Mouse (Mus musculus) gastrocnemius, postnatal 36 days (tissue): ENCODE data around the gene Gon7. TPM values are rescaled to one million over a fixed set of nuclear protein-coding genes. Genes with fewer than 3 reads are reported as not detected.
A peak's percentile ranks its signal among the peaks of the same experiment; 100 is the strongest.

Source experiments
- DNase-seq, 2 experiments: peaks; one replicate each; pipeline ENCODE4 v3.0.0; 2022
- intact Hi-C: fragments of 180-260 bp; cut with DNase I; formaldehyde crosslinking; loops from one replicate; pipeline ENCODE4 v1.15.1; 2025
- total RNA-seq, 2 experiments: library from RNA; stranded (reverse); gene quantifications; 2 replicates each; pipeline ENCODE4 v1.2.3; 2021

Gon7 gene
- total RNA-seq, 2 experiments from 2014 or later = 7.7 to 8.5 TPM

DNA sequence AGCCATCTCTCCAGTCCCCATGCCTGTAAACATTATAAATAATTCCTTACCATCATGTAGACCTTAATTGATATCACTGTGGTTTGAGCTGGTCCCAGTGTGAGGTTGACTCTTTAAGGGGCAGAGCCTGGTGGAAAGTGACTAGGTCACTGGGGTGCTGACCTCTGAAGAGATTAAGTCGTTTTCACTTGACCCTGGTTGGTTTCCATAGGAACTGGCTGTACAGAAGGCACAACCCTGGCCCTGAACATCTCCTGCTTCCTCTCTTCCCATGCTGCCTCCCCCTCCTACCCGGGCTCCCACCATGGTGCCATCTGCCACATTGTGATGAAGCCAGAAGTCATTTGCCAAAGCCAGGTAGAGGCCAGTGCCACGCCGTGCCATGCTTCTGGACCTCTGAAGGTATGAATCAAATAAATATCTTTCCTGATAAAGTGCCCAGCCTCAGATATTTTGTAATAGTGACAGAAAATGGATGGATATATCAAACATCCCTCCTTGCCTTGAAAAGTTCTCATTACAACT lies 46.7 kb downstream of the Gon7 start:
- DNase-seq = no peak
- intact Hi-C loops = no loop called here

DNA sequence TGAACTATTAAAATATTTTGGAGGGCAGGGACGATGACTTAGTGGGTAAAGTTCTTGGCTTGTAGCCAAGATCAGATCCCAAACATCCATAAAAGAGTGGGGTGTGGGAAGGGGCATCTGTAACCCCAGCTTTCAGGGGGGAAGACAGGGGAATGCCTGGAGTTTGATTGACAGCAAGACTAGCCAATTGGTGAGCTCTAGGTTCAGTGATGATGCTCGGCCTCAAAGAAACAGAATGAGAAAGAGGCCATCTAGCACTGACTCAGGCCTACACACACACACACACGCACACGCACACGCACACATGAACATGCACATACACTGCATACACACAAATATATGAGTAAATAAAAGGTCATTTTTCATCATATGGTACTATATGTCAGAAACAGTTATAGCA lies 47.7 kb downstream of the Gon7 start:
- intact Hi-C loops = no loop called here
- no peak for DNase-seq

DNA sequence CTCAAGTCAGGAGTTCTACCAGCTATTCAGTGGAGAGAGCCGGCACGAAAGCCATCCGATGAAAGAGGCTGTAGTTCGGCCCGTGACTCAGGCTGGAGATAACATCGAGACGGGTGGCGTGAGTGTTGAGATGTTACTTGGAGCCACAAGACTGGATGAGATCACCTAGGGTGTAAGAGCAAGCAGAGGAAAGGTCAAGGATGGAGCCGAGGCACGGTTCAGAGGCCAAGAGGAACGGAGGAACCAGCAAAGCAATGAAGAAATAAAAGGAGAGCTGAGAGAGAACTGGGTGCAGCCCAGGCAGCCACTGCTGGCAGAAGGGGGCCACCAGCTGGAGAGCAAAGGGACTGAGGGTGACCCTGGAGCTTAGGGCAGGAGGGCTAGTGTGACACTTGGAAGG lies 49.4 kb downstream of the Gon7 start:
- DNase-seq = peak in 1 of 2 experiments; percentile 36
- intact Hi-C loops = no loop called here

DNA sequence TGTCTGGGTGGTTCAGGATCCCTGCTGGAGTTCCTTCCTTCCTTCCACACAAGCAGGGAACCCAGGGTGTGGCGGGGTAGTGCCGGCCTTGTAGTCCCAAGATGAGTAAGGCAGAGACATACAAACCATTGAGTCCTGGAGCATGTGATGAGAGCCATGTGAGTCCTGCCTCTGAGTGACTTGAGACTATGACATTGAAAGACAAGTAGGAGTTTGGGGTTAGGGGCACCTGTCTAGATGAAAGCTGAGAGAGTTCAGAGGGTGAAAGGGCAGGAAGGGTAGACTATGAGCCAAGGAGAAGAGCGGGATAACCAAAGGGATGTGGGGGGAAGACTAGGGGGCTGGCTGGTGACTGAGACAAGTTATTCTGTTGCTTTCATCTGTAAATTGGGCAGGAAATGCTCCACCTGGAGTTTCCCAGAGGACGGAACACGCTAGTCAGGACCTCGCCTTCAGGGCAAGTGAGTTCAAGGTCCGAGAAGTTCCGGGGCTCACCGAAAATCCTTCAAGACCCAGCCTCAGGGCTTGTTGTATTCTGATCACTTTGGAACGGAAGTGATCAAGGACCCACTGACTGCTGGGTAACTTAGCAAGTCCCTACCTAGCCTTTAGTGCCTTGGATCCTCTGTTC lies 50.7 kb downstream of the Gon7 start:
- intact Hi-C loops = loop anchor here (2.0 kb wide), 1 partner anchor 128 kb away; no protein-coding TSS in a partner anchor
- no peak for DNase-seq

DNA sequence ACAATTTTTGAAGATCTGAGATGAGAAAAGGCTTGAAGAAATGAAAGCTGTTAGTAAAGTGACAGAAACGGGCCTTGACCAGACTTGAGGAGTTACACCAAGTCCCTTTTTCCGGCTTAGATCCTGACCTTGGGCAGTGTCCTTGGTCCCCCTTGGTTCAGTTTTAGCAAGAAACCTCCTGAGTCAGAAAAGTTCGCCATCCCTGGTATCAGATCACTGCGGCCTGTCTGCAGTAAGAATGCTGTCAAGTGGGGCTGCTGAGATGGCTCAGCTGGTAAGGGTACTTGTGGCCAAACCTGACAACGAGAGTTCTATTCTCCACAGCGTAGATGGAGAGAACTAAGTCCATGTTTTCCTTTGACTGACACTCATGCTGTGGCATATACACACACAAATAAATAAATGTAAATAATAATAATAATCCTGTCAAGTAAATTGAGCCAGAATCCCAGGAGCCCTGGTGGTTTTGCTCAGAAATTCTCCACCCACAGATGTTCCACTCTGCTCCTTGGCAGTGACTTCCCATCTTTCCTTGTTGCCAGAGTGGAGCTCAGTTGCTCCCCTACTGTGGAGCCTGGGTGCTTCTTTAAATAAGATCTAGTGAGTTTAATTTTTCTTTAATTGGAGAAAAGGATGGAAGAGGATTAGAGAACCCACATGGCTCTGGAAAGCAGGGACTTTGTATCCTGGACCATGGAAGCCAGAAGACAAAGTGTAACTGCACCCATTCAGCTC lies 51.5 kb downstream of the Gon7 start:
- intact Hi-C loops = loop anchor here (2.0 kb wide), 1 partner anchor 127 kb away; no protein-coding TSS in a partner anchor
- no peak for DNase-seq

DNA sequence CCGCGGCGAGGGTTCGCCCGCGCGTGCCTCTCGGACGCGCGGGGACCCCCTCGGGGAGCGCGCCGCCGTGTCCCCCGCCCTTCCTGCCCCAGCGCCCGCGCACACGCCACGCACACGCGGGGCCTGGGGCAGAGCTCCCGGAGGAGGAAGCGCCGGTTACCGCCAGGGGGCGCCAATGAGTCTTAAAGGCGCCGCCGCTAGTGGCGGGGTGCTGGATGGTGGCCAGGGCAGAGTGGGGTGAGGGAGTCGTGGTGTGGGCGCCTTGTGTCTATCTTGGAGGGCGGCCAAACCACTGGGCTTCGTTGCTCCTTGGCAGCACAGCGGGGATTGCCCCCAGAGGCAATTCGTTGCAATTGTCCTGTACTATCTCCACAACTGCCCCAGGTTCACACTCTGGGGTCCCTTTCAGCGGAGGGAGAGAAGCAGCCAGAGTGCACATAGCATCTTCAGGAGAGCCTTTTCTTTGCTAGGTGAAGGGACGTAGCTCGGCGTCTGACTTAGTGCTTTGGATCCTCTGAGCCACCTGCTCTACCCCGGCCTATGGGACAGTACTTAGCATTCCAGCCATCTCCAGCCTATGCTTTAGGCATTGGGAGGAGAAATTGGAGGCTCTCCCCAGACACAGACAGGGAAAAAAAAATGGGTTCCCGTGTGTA lies 52.3 kb downstream of the Gon7 start:
- DNase-seq = peak; percentile 80 to 82
- intact Hi-C loops = no loop called here

DNA sequence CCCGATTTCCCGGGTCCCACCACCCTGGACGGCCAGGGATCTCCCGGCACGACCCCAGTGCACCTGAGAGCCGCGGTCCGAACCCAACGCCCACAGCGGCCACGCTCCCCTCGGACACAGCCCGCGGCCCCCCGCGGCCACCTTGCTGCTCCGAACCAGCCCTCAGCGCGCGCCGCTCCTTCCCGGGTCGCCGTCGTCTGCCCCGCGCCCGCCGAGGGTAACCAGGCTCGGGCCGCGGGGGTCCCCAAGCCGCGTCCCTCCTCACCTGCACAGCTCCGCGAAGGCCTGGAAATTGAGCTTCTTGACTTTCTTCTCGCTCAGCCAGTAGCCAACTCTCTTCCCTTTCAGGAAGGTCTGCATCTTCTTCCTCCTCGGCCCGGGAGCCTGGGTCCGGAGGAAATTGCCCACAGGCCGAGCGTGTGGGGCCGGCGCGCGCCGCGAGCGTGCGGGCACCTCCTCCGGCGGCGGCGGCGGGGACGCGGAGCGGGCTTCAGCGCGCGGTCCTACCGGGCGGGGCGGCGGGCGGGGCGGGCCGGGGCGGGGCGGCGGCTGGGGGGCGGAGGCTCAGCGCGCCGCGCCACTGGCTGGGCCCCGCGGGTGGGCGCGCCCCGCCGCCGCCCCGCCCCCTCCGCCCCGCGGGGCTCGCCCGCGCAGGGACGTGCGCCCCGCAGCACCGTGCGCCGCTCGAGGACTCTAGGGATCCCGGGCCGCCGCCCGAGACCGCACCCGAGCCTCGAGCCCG lies 53.0 kb downstream of the Gon7 start, which contains the start of gene Itpk1:
Gene Itpk1, minus strand, starts transcription at position 474 of the 742 bp plus-strand sequence.
- peak in 1 of 2 experiments; percentile 39 for DNase-seq
- intact Hi-C loops = no loop called here

DNA sequence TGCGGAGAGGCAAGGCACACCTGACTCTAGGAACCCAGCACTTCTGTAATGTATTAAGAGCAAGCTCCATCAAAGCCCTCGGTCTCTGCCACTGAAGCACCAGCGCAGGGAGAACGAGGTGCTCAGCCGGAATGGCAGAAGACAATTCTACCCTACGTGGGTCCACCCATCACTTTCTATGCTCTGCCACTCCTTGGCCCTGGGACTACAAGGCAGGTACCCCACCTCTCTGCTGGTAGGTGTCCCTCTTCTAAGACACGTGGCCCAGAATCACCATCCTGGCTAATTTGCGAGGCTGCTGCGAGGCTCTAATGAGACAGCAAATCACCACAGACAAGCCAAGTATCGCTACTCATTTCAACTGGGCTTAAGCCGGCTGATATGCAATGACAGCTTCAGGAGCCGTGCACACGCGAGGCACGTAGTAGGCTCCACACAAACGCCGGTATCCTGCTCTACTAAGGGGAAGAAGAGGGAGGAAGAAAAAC lies 53.6 kb downstream of the Gon7 start:
- intact Hi-C loops = no loop called here
- no peak for DNase-seq

DNA sequence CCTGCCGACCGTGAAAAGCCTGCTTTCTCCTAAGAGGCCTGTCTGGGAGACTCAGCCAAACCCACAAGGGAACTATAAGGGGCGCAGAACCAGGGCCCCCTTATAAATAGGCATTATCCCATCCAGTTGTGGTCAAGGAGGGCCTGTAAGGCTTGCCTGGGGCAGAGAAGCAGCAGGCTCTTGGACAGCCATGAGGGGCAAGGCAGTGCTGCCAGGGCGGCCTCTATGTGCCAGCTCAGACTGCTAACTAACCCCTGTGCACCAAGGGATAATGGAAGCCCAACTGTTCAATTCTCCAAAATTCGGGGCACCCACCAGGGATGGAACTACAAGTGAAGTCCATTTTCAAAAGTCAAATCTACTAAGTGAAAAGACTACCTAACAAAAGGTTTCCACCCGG lies 54.2 kb downstream of the Gon7 start:
- DNase-seq = no peak
- intact Hi-C loops = no loop called here

Other genes starting within 250 kb of the Gon7 start
- gene Chga, start 202.8 kb downstream of the Gon7 start, total RNA-seq = not detected
- 1 to 10 TPM; 6.3 to 8.4 TPM for gene Itpk1, start 52.9 kb downstream of the Gon7 start, total RNA-seq
- gene Moap1, start 14.1 kb downstream of the Gon7 start, total RNA-seq = 1 to 10 TPM; 3.2 to 5.4 TPM
- gene Tmem251, start 14.0 kb downstream of the Gon7 start, total RNA-seq = 1 to 10 TPM; 2.0 to 2.2 TPM
- gene Gm28051, start within 50 bp of the Gon7 start, total RNA-seq = not detected
- 10 to 100 TPM; 11.9 to 15.1 TPM for gene Ubr7, start 164 bp upstream of the Gon7 start, total RNA-seq
- 1 to 10 TPM; 2.3 to 2.4 TPM for gene Gm20604, start 869 bp upstream of the Gon7 start, total RNA-seq
- 10 to 100 TPM; 14.4 to 15.6 TPM for gene Btbd7, start 120.7 kb upstream of the Gon7 start, total RNA-seq
- not detected for gene Cox8c, start 141.5 kb upstream of the Gon7 start, total RNA-seq
- under 1 TPM; 0.05 to 0.12 TPM for gene Unc79, start 191.1 kb upstream of the Gon7 start, total RNA-seq